Mouse (Mus musculus) intestine, embryonic 16.5 days (tissue): ENCODE data around the gene Magix. TPM values are rescaled to one million over a fixed set of nuclear protein-coding genes. Genes with fewer than 3 reads are reported as not detected.

Experiments used
- ATAC-seq: fragments of 200-750 bp; cut with Nextera tagmentation; 2 replicates; pipeline ENCODE4 v1.8.0; 2017; ENCODE audit warnings: moderate TSS enrichment, moderate library complexity
- H3K27ac ChIP-seq: fragments of 300-500 bp; sonication (generic); 2 replicates; pipeline ENCODE4 v1.5.1; 2014; ENCODE audit warnings: mild to moderate bottlenecking, low read length
- H3K27me3 ChIP-seq: fragments of 300-500 bp; sonication (generic); replicated peaks from 2 replicates; pipeline ENCODE4 v1.6.1; 2014; ENCODE audit warnings: low read length, control low read depth, mixed read lengths; ENCODE audit not compliant: control insufficient read depth, insufficient read depth
- H3K36me3 ChIP-seq: fragments of 300-500 bp; sonication (generic); 2 replicates; pipeline ENCODE4 v1.6.1; 2014; ENCODE audit warnings: low read length, control low read depth; ENCODE audit not compliant: control insufficient read depth, insufficient read depth
- H3K4me1 ChIP-seq: fragments of 300-500 bp; sonication (generic); 2 replicates; pipeline ENCODE4 v1.6.1; 2014; ENCODE audit warnings: low read length, control low read depth, mixed read lengths; ENCODE audit not compliant: control insufficient read depth, insufficient read depth
- H3K4me2 ChIP-seq: fragments of 300-500 bp; sonication (generic); 2 replicates; pipeline ENCODE4 v1.6.1; 2014; ENCODE audit warnings: low read depth, low read length, control low read depth
- H3K4me3 ChIP-seq: fragments of 300-500 bp; sonication (generic); 2 replicates; pipeline ENCODE4 v1.5.1; 2014; ENCODE audit warnings: mild to moderate bottlenecking, low read length
- H3K9ac ChIP-seq: fragments of 300-500 bp; sonication (generic); 2 replicates; pipeline ENCODE4 v1.6.1; 2014; ENCODE audit warnings: low read depth, low read length
- H3K9me3 ChIP-seq: fragments of 300-500 bp; sonication (generic); 2 replicates; pipeline ENCODE4 v1.6.1; 2016; ENCODE audit warnings: low read length, control low read depth; ENCODE audit not compliant: control insufficient read depth
- WGBS: fragments of 180-500 bp; shearing (Covaris S2); extraction: QIAGEN DNeasy Blood & Tissue Kit; methylation state at CpG from one replicate; pipeline ENCODE4 v1.1.7; 2014; 5-methylcytosine and 5-hydroxymethylcytosine counted together
- polyA plus RNA-seq: library from polyadenylated mRNA; unstranded; fragments of >200 nt; fragmentation: Nextera tagmentation; extraction: Ambion mirVana; gene quantifications from 2 replicates; pipeline ENCODE4 v1.2.1, GENCODE M21; 2015

Magix gene
- polyA plus RNA-seq, 1 experiment from 2014 or later: 0.71 TPM

- H3K36me3 ChIP-seq: no peaks in the 10 kb centered on the region
- H3K9ac ChIP-seq: 0 out of 2 replicates have a peak overlapping the region, but pooled peaks have one; percentile 33
- ATAC-seq: peak; percentile 97
Measured at GRCm38 (mm10) chrX:7679405-7680056, 1.5 kb downstream of the Magix start.

GRCm38 (mm10) chrX:7678986-7679385, 2.1 kb downstream of the Magix start:
- Histone ChIP-seq H3K9ac (no peak overlapping the region), H3K4me3 (no peak overlapping the region), H3K4me2 (no peak overlapping the region), H3K27ac (no peak overlapping the region), H3K9me3 (no peaks in the 10 kb centered on the region), H3K27me3 (no peaks in the 10 kb centered on the region), H3K36me3 (no peaks in the 10 kb centered on the region), H3K4me1 (peaks cover 5% of the 10 kb centered on the region)
- no peak for ATAC-seq
- 40% methylated on average over 3 of the region's 3 CpGs for WGBS

More at GRCm38 (mm10) chrX:7679405-7680056, 1.5 kb downstream of the Magix start:
- H3K4me2 ChIP-seq: peak overlapping the region; percentile 55
- peak overlapping the region; percentile 38 for H3K4me3 ChIP-seq
- no peaks in the 10 kb centered on the region for H3K27me3 ChIP-seq
- no peak overlapping the region for H3K27ac ChIP-seq
- no peaks in the 10 kb centered on the region; the same call in none of the 2 replicates for H3K4me1 ChIP-seq
- H3K9me3 ChIP-seq: no peaks in the 10 kb centered on the region
- WGBS: 16% methylated on average over 27 of the region's 27 CpGs

- peak overlapping the region; percentile 38 for H3K4me3 ChIP-seq
- 27% methylated on average over 10 of the region's 10 CpGs for WGBS
- no peaks in the 10 kb centered on the region for H3K27me3 ChIP-seq
- H3K4me1 ChIP-seq: peaks cover 5% of the 10 kb centered on the region
- peak; percentile 9; the same call in 1 of the 2 replicates for ATAC-seq
- peak overlapping the region; percentile 68 for H3K4me2 ChIP-seq
- H3K36me3 ChIP-seq: no peaks in the 10 kb centered on the region
- H3K9me3 ChIP-seq: no peaks in the 10 kb centered on the region
- H3K27ac ChIP-seq: peak overlapping the region; percentile 75
- peak overlapping the region; percentile 61 for H3K9ac ChIP-seq
Measured at GRCm38 (mm10) chrX:7675001-7675380, 6.1 kb downstream of the Magix start.

GRCm38 (mm10) chrX:7674284-7675000, 6.6 kb downstream of the Magix start:
- WGBS: 30% methylated on average over 28 of the region's 28 CpGs
- peak overlapping the region; percentile 68 for H3K4me2 ChIP-seq
- no peaks in the 10 kb centered on the region for H3K27me3 ChIP-seq
- H3K9me3 ChIP-seq: no peaks in the 10 kb centered on the region
- H3K9ac ChIP-seq: peak overlapping the region; percentile 61
- H3K27ac ChIP-seq: peak overlapping the region; percentile 75
- H3K36me3 ChIP-seq: no peaks in the 10 kb centered on the region
- peaks cover 5% of the 10 kb centered on the region for H3K4me1 ChIP-seq
- ATAC-seq: peak; percentile 43
- H3K4me3 ChIP-seq: peak overlapping the region; percentile 38

GRCm38 (mm10) chrX:7673578-7674281, 7.3 kb downstream of the Magix start:
- H3K9me3 ChIP-seq: no peaks in the 10 kb centered on the region
- 31% methylated on average over 12 of the region's 12 CpGs for WGBS
- H3K4me3 ChIP-seq: peak overlapping the region; percentile 38
- no peaks in the 10 kb centered on the region for H3K27me3 ChIP-seq
- H3K36me3 ChIP-seq: no peaks in the 10 kb centered on the region
- H3K4me1 ChIP-seq: peaks cover 5% of the 10 kb centered on the region
- H3K27ac ChIP-seq: peak overlapping the region; percentile 75
- peak overlapping the region; percentile 68 for H3K4me2 ChIP-seq
- H3K9ac ChIP-seq: peak overlapping the region; percentile 61
- peak; percentile 41 for ATAC-seq

GRCm38 (mm10) chrX:7672739-7673138, 8.3 kb downstream of the Magix start:
- Histone ChIP-seq H3K4me3 (no peak overlapping the region), H3K36me3 (no peaks in the 10 kb centered on the region), H3K9me3 (no peaks in the 10 kb centered on the region), H3K27ac (no peak overlapping the region), H3K4me2 (no peak overlapping the region), H3K27me3 (no peaks in the 10 kb centered on the region), H3K9ac (no peak overlapping the region), H3K4me1 (peaks cover 5% of the 10 kb centered on the region)
- ATAC-seq: no peak
- 41% methylated on average over 6 of the region's 6 CpGs for WGBS

- Histone ChIP-seq H3K9me3 (no peaks in the 10 kb centered on the region), H3K27ac (peak within 1 kb of the TSS; percentile 83), H3K9ac (peak within 1 kb of the TSS; percentile 76), H3K4me1 (peaks cover 5% of the 10 kb centered on the region), H3K27me3 (no peaks in the 10 kb centered on the region), H3K4me3 (peak within 1 kb of the TSS; percentile 62), H3K4me2 (peak within 1 kb of the TSS; percentile 47), H3K36me3 (no peaks in the 10 kb centered on the region)
- ATAC-seq: peak; percentile 59
- WGBS: 15% methylated on average over 36 of the region's 36 CpGs
Measured at GRCm38 (mm10) chrX:7670921-7671623, 10.0 kb downstream of the Magix start, which contains the start of gene Plp2. Plp2 (minus strand) TSS chrX:7671390.

GRCm38 (mm10) chrX:7670390-7670881, 10.6 kb downstream of the Magix start:
- Histone ChIP-seq H3K4me1 (peaks cover 5% of the 10 kb centered on the region), H3K27ac (peak overlapping the region; percentile 83), H3K4me3 (peak overlapping the region; percentile 62), H3K36me3 (no peaks in the 10 kb centered on the region), H3K4me2 (peak overlapping the region; percentile 47), H3K9ac (peak overlapping the region; percentile 76), H3K27me3 (no peaks in the 10 kb centered on the region), H3K9me3 (no peaks in the 10 kb centered on the region)
- 26% methylated on average over 16 of the region's 19 CpGs for WGBS
- peak; percentile 68 for ATAC-seq
